Mouse (Mus musculus) limb, embryonic 10.5 days (tissue): ENCODE measurements around the gene Cela3a. TPM values are rescaled to one million over a fixed set of nuclear protein-coding genes. Genes with fewer than 3 reads are reported as not detected.
A peak's percentile ranks its signal among the peaks of the same experiment; 100 is the strongest.

Source experiments
- DNase-seq: peaks from one replicate; pipeline ENCODE4 v3.0.0-alpha.2; 2017; ENCODE audit warnings: low spot score
- H3K27ac ChIP-seq: fragments of 300-500 bp; sonication (generic); 2 replicates; pipeline ENCODE4 v1.5.1; 2016; ENCODE audit warnings: mild to moderate bottlenecking
- H3K27me3 ChIP-seq: fragments of 300-500 bp; sonication (generic); 2 replicates; pipeline ENCODE4 v1.6.1; 2016; ENCODE audit warnings: low read depth, mild to moderate bottlenecking; ENCODE audit not compliant: poor library complexity, severe bottlenecking
- H3K36me3 ChIP-seq: fragments of 300-500 bp; sonication (generic); 2 replicates; pipeline ENCODE4 v1.6.1; 2016; ENCODE audit warnings: mild to moderate bottlenecking, moderate library complexity
- H3K4me1 ChIP-seq: fragments of 300-500 bp; sonication (generic); 2 replicates; pipeline ENCODE4 v1.6.1; 2016
- H3K4me3 ChIP-seq: fragments of 300-500 bp; sonication (generic); 2 replicates; pipeline ENCODE4 v1.5.1; 2016; ENCODE audit warnings: mild to moderate bottlenecking, moderate library complexity
- H3K9me3 ChIP-seq: fragments of 300-500 bp; sonication (generic); replicated peaks from 2 replicates; pipeline ENCODE4 v1.6.1; 2016; ENCODE audit warnings: mild to moderate bottlenecking
- WGBS: fragments of 180-500 bp; shearing (Covaris S2); methylation state at CpG from one replicate; pipeline ENCODE4 v1.1.7; 2016; 5-methylcytosine and 5-hydroxymethylcytosine counted together
- polyA plus RNA-seq: library from polyadenylated mRNA; unstranded; fragments of >200 nt; fragmentation: Nextera tagmentation; extraction: Ambion mirVana; gene quantifications from 2 replicates; pipeline ENCODE4 v1.2.1, GENCODE M21; 2016

Cela3a gene
- not detected in 2 replicates for polyA plus RNA-seq

- DNase-seq, result no peak
- 88% methylated on average over 5 of the region's 5 CpGs for WGBS
- Histone ChIP-seq H3K27ac (no peak within 1 kb of the TSS), H3K9me3 (no peaks in the 10 kb centered on the region), H3K36me3 (no peaks in the 10 kb centered on the region), H3K4me1 (no peaks in the 10 kb centered on the region), H3K4me3 (no peak within 1 kb of the TSS), H3K27me3 (no peaks in the 10 kb centered on the region)
These were observed at the start of gene Cela3a for GRCm38 (mm10) chr4:137409691-137410090. Cela3a (minus strand) TSS chr4:137409791.

GRCm38 (mm10) chr4:137458861-137459260 is 49.3 kb upstream of the Cela3a start:
- no peak for DNase-seq
- no peaks in the 10 kb centered on the region for H3K27me3 ChIP-seq
- H3K4me3 ChIP-seq, result no peak overlapping the region
- H3K9me3 ChIP-seq, result no peaks in the 10 kb centered on the region
- H3K4me1 ChIP-seq, result peaks cover 30% of the 10 kb centered on the region
- WGBS, result 65% methylated on average over 5 of the region's 5 CpGs
- peak overlapping the region; percentile 50 for H3K27ac ChIP-seq
- no peaks in the 10 kb centered on the region for H3K36me3 ChIP-seq

GRCm38 (mm10) chr4:137458310-137458709 is 48.7 kb upstream of the Cela3a start:
- 83% methylated on average over 9 of the region's 9 CpGs for WGBS
- Histone ChIP-seq H3K27ac (no peak overlapping the region), H3K4me3 (no peak overlapping the region), H3K4me1 (peaks cover 30% of the 10 kb centered on the region), H3K27me3 (no peaks in the 10 kb centered on the region), H3K9me3 (no peaks in the 10 kb centered on the region), H3K36me3 (no peaks in the 10 kb centered on the region)
- DNase-seq, result no peak

GRCm38 (mm10) chr4:137457292-137457691 is 47.7 kb upstream of the Cela3a start:
- Histone ChIP-seq H3K27me3 (no peaks in the 10 kb centered on the region), H3K4me3 (no peak overlapping the region), H3K36me3 (no peaks in the 10 kb centered on the region), H3K4me1 (peaks cover 25% of the 10 kb centered on the region), H3K27ac (no peak overlapping the region), H3K9me3 (no peaks in the 10 kb centered on the region)
- WGBS, result 86% methylated on average over 4 of the region's 4 CpGs
- DNase-seq, result no peak

- Histone ChIP-seq H3K4me1 (peaks cover 18% of the 10 kb centered on the region), H3K36me3 (no peaks in the 10 kb centered on the region), H3K27ac (no peak overlapping the region), H3K27me3 (no peaks in the 10 kb centered on the region), H3K4me3 (no peak overlapping the region), H3K9me3 (no peaks in the 10 kb centered on the region)
- DNase-seq, result no peak
- 92% methylated on average over 12 of the region's 12 CpGs for WGBS
These were observed 47.0 kb upstream of the Cela3a start for GRCm38 (mm10) chr4:137456581-137456980.

GRCm38 (mm10) chr4:137454582-137454981 is 45.0 kb upstream of the Cela3a start:
- DNase-seq, result no peak
- H3K27me3 ChIP-seq, result no peaks in the 10 kb centered on the region
- peaks cover 11% of the 10 kb centered on the region for H3K4me1 ChIP-seq
- WGBS, result 89% methylated on average over 14 of the region's 14 CpGs
- H3K36me3 ChIP-seq, result no peaks in the 10 kb centered on the region
- no peak overlapping the region for H3K27ac ChIP-seq
- H3K4me3 ChIP-seq, result no peak overlapping the region
- H3K9me3 ChIP-seq, result no peaks in the 10 kb centered on the region

- DNase-seq, result no peak
- Histone ChIP-seq H3K4me3 (no peak within 1 kb of the TSS), H3K36me3 (no peaks in the 10 kb centered on the region), H3K4me1 (peaks cover 8% of the 10 kb centered on the region), H3K27ac (no peak within 1 kb of the TSS), H3K9me3 (no peaks in the 10 kb centered on the region), H3K27me3 (no peaks in the 10 kb centered on the region)
- 74% methylated on average over 8 of the region's 8 CpGs for WGBS
These were observed 43.7 kb upstream of the Cela3a start, which contains the start of gene 1700013G24Rik for GRCm38 (mm10) chr4:137453234-137453767. 1700013G24Rik (plus strand) TSS chr4:137453284.

GRCm38 (mm10) chr4:137452190-137452589 is 42.6 kb upstream of the Cela3a start:
- no peaks in the 10 kb centered on the region for H3K9me3 ChIP-seq
- H3K27me3 ChIP-seq, result no peaks in the 10 kb centered on the region
- no peaks in the 10 kb centered on the region for H3K36me3 ChIP-seq
- DNase-seq, result no peak
- H3K4me3 ChIP-seq, result no peak overlapping the region
- WGBS, result 88% methylated on average over 6 of the region's 6 CpGs
- H3K27ac ChIP-seq, result no peak overlapping the region
- 0 out of 2 replicates have a peak, but pooled peaks cover 9% of the 10 kb centered on the region for H3K4me1 ChIP-seq

- Histone ChIP-seq H3K4me3 (no peak overlapping the region), H3K27ac (peak overlapping the region; percentile 19), H3K36me3 (no peaks in the 10 kb centered on the region), H3K9me3 (no peaks in the 10 kb centered on the region), H3K4me1 (0 out of 2 replicates have a peak, but pooled peaks cover 9% of the 10 kb centered on the region), H3K27me3 (no peaks in the 10 kb centered on the region)
- no peak for DNase-seq
- 87% methylated on average over 10 of the region's 10 CpGs for WGBS
These were observed 40.1 kb upstream of the Cela3a start for GRCm38 (mm10) chr4:137449715-137450114.

GRCm38 (mm10) chr4:137449132-137449531 is 39.5 kb upstream of the Cela3a start:
- WGBS, result 72% methylated on average over 2 of the region's 2 CpGs
- H3K9me3 ChIP-seq, result no peaks in the 10 kb centered on the region
- no peak overlapping the region for H3K27ac ChIP-seq
- no peaks in the 10 kb centered on the region for H3K36me3 ChIP-seq
- DNase-seq, result no peak
- no peaks in the 10 kb centered on the region for H3K27me3 ChIP-seq
- H3K4me1 ChIP-seq, result 0 out of 2 replicates have a peak, but pooled peaks cover 9% of the 10 kb centered on the region
- H3K4me3 ChIP-seq, result no peak overlapping the region

GRCm38 (mm10) chr4:137448641-137449040 is 39.0 kb upstream of the Cela3a start:
- H3K36me3 ChIP-seq, result no peaks in the 10 kb centered on the region
- WGBS, result 60% methylated on average over 2 of the region's 2 CpGs
- no peak overlapping the region for H3K27ac ChIP-seq
- no peak for DNase-seq
- no peaks in the 10 kb centered on the region for H3K9me3 ChIP-seq
- H3K4me3 ChIP-seq, result no peak overlapping the region
- H3K4me1 ChIP-seq, result 0 out of 2 replicates have a peak, but pooled peaks cover 9% of the 10 kb centered on the region
- no peaks in the 10 kb centered on the region for H3K27me3 ChIP-seq

- no peak for DNase-seq
These were observed 38.6 kb upstream of the Cela3a start for GRCm38 (mm10) chr4:137448197-137448596.

GRCm38 (mm10) chr4:137447363-137448196 is 38.0 kb upstream of the Cela3a start:
- Histone ChIP-seq H3K27me3 (no peaks in the 10 kb centered on the region), H3K4me3 (no peak overlapping the region), H3K36me3 (no peaks in the 10 kb centered on the region), H3K9me3 (no peaks in the 10 kb centered on the region), H3K4me1 (0 out of 2 replicates have a peak, but pooled peaks cover 9% of the 10 kb centered on the region), H3K27ac (no peak overlapping the region)
- DNase-seq, result no peak
- WGBS, result 72% methylated on average over 7 of the region's 7 CpGs

More at GRCm38 (mm10) chr4:137448197-137448596, 38.6 kb upstream of the Cela3a start:
- Histone ChIP-seq H3K4me1 (0 out of 2 replicates have a peak, but pooled peaks cover 9% of the 10 kb centered on the region), H3K36me3 (no peaks in the 10 kb centered on the region), H3K9me3 (no peaks in the 10 kb centered on the region), H3K27ac (no peak overlapping the region), H3K4me3 (no peak overlapping the region), H3K27me3 (no peaks in the 10 kb centered on the region)
- 76% methylated on average over 6 of the region's 6 CpGs for WGBS
